Mouse (Mus musculus) kidney, embryonic 16.5 days (tissue): ENCODE measurements around the gene Rps3a1. TPM values are rescaled to one million over a fixed set of nuclear protein-coding genes. Genes with fewer than 3 reads are reported as not detected.

ENCODE experiments used
- ATAC-seq: fragments of 200-750 bp; cut with Nextera tagmentation; 2 replicates; pipeline ENCODE4 v1.8.0; 2017; ENCODE audit warnings: moderate TSS enrichment; ENCODE audit not compliant: low FRiP score, low TSS enrichment
- H3K27ac ChIP-seq: fragments of 300-500 bp; sonication (generic); 2 replicates; pipeline ENCODE4 v1.5.1; 2014; ENCODE audit warnings: low read length
- H3K27me3 ChIP-seq: fragments of 300-500 bp; sonication (generic); 2 replicates; pipeline ENCODE4 v1.6.1; 2014; ENCODE audit warnings: low read length, control low read depth, mixed read lengths; ENCODE audit not compliant: insufficient read depth
- H3K36me3 ChIP-seq: fragments of 300-500 bp; sonication (generic); 2 replicates; pipeline ENCODE4 v1.6.1; 2014; ENCODE audit warnings: low read length, control low read depth, mixed read lengths; ENCODE audit not compliant: insufficient read depth
- H3K4me1 ChIP-seq: fragments of 300-500 bp; sonication (generic); 2 replicates; pipeline ENCODE4 v1.6.1; 2014; ENCODE audit warnings: low read length, control low read depth, mixed read lengths; ENCODE audit not compliant: insufficient read depth
- H3K4me2 ChIP-seq: fragments of 300-500 bp; sonication (generic); replicated peaks from 2 replicates; pipeline ENCODE4 v1.6.1; 2014; ENCODE audit warnings: low read depth, low read length
- H3K4me3 ChIP-seq: fragments of 300-500 bp; sonication (generic); 2 replicates; pipeline ENCODE4 v1.5.1; 2014; ENCODE audit warnings: mild to moderate bottlenecking, low read length
- H3K9ac ChIP-seq: fragments of 300-500 bp; sonication (generic); replicated peaks from 2 replicates; pipeline ENCODE4 v1.6.1; 2014; ENCODE audit warnings: low read length
- H3K9me3 ChIP-seq: fragments of 300-500 bp; sonication (generic); 2 replicates; pipeline ENCODE4 v1.6.1; 2016; ENCODE audit warnings: low read length, control low read depth
- WGBS: fragments of 180-500 bp; shearing (Covaris S2); extraction: QIAGEN DNeasy Blood & Tissue Kit; methylation state at CpG from one replicate; pipeline ENCODE4 v1.1.7; 2014; 5-methylcytosine and 5-hydroxymethylcytosine counted together
- polyA plus RNA-seq: library from polyadenylated mRNA; unstranded; fragments of >200 nt; fragmentation: Nextera tagmentation; extraction: Ambion mirVana; gene quantifications from 2 replicates; pipeline ENCODE4 v1.2.1, GENCODE M21; 2015

Gene Rps3a1
- polyA plus RNA-seq = 1,116 and 1,127 TPM in 2 replicates

DNA sequence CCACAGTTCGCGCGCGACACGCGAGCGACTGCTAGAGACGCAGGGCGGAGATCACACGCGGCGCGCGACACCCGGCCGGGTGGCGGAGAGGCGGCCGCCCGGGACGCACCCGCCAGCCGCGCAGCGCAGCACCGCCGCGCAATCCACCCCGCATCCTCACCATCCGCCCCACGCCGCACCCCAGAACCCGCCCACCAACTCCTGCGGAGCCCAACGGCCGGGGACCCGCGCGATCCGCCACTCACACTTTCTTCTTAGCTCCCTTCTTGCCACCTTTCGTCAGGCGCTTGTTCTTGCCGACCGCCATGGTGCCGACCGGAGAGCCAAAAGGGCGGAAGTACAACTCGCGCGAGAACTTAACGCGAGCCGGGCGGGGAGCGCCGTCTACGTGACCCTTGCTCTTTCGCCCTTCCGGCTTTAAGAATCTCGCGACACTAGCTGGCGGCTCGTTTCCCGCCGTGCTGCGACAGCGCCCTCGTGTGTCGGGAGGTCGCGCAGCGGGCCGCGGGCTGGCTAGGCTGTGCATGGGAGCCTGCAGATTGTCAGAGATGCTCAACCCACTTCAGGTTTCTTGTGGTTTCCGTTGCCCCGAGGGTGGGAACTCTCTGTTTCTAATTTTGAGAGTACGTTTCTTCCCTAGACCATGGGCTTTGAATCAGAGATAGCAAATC is at the start of gene Rps3a1:
TSS of gene Rps3a1 (minus strand) at position 440 of the 671 bp plus-strand sequence.
- H3K9me3 ChIP-seq = no peaks in the 10 kb centered on the region
- peaks cover 14% of the 10 kb centered on the region for H3K4me1 ChIP-seq
- H3K4me2 ChIP-seq = peak within 1 kb of the TSS; percentile 62
- peak; percentile 96 for ATAC-seq
- 0% methylated on average over 68 of the region's 77 CpGs for WGBS
- H3K36me3 ChIP-seq = peaks cover 37% of the 10 kb centered on the region
- H3K27ac ChIP-seq = peak within 1 kb of the TSS; percentile 85
- H3K27me3 ChIP-seq = no peaks in the 10 kb centered on the region
- H3K9ac ChIP-seq = peak within 1 kb of the TSS; percentile 95
- H3K4me3 ChIP-seq = peak within 1 kb of the TSS; percentile 100

DNA sequence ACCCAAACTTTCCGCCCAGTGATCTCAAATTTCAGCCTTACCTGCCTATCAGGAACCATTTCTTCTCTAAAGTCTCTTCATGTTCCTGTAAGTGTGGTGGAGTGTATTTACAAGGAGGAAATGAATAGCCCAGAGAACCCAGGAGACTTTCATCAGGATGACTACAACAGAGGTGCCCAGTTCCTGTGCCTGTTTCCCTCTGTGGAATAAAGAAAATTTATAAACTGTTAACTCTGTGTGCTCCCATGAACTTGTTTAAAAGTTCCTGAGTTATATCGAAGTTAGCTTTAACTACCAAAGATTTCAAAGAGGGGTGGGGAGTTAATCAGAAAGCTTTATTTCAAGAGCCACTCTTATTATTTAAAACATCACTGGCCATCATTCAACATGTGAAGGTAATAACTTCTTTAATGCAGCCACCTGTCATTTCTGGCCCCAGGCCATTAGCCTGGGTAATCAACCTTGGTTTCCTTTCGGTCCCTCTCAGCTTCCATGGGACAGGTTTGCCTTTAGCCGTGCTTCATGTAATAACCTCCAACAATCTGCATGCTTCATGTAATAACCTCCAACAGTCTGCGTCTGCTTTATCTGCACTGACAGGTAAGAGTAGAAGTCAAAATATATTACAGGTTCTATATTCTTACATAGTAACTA is 45.4 kb upstream of the Rps3a1 start:
- no peak overlapping the region for H3K27ac ChIP-seq
- no peaks in the 10 kb centered on the region for H3K27me3 ChIP-seq
- no peaks in the 10 kb centered on the region for H3K9me3 ChIP-seq
- no peaks in the 10 kb centered on the region for H3K36me3 ChIP-seq
- H3K4me3 ChIP-seq = no peak overlapping the region
- 36% methylated on average over 5 of the region's 5 CpGs for WGBS
- H3K4me2 ChIP-seq = no peak overlapping the region
- no peak for ATAC-seq
- H3K9ac ChIP-seq = no peak overlapping the region
- H3K4me1 ChIP-seq = peaks cover 14% of the 10 kb centered on the region

DNA sequence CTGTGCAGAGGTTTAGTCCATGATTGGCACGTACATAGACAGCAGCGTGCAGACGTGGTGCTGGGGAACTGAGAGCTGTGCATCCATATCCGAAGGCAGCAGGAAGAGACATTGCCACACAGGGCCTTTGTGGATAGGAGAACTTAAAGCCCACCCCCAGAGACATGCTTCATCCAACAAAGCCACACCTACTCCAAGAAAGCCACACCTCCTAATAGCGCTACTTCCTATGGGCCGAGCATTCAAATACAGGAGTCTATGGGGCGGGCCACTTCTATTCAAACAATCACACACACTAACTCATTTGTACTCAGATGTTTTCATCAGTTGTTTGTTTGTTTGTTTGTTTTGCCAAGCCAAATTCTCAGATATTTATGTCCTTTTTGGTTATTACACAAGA is 42.0 kb upstream of the Rps3a1 start:
- Histone ChIP-seq H3K9me3 (no peaks in the 10 kb centered on the region), H3K4me1 (peaks cover 17% of the 10 kb centered on the region), H3K27ac (no peak overlapping the region), H3K9ac (no peak overlapping the region), H3K36me3 (no peaks in the 10 kb centered on the region), H3K4me3 (no peak overlapping the region), H3K27me3 (no peaks in the 10 kb centered on the region), H3K4me2 (no peak overlapping the region)
- 91% methylated on average over 7 of the region's 7 CpGs for WGBS
- no peak for ATAC-seq

DNA sequence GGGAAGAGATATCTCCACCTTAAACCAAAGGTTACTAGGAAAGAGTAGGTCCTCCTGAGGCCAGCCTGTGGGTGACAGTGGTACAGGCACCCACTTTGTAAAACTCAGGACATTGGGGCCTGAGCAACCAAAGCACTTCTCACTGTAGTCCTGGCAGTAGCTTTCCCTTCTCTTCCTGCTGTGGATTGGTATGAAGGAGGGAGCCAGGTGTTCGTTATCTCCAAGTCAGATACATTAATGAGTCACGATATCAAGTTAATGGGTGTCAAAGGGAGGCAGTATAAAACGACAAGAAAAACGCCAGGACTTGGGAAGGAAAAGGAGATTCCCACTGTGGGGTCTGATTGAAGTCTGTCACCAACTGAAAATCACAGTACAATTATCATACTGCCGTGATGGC is 38.6 kb upstream of the Rps3a1 start:
- H3K4me1 ChIP-seq = peaks cover 5% of the 10 kb centered on the region
- peak; percentile 19; the same call in 1 of the 2 replicates for ATAC-seq
- no peak overlapping the region for H3K27ac ChIP-seq
- no peak overlapping the region for H3K4me2 ChIP-seq
- H3K27me3 ChIP-seq = no peaks in the 10 kb centered on the region
- H3K4me3 ChIP-seq = no peak overlapping the region
- no peak overlapping the region for H3K9ac ChIP-seq
- H3K9me3 ChIP-seq = no peaks in the 10 kb centered on the region
- 23% methylated on average over 5 of the region's 5 CpGs for WGBS
- no peaks in the 10 kb centered on the region for H3K36me3 ChIP-seq

- Histone ChIP-seq H3K27ac (no peak overlapping the region), H3K27me3 (no peaks in the 10 kb centered on the region), H3K4me2 (no peak overlapping the region), H3K4me3 (no peak overlapping the region), H3K4me1 (peaks cover 8% of the 10 kb centered on the region), H3K9ac (no peak overlapping the region), H3K36me3 (no peaks in the 10 kb centered on the region), H3K9me3 (no peaks in the 10 kb centered on the region)
- 94% methylated on average over 7 of the region's 7 CpGs for WGBS
- no peak for ATAC-seq
Observed at GRCm38 (mm10) chr3:86179714-86180113, 37.2 kb upstream of the Rps3a1 start.

DNA sequence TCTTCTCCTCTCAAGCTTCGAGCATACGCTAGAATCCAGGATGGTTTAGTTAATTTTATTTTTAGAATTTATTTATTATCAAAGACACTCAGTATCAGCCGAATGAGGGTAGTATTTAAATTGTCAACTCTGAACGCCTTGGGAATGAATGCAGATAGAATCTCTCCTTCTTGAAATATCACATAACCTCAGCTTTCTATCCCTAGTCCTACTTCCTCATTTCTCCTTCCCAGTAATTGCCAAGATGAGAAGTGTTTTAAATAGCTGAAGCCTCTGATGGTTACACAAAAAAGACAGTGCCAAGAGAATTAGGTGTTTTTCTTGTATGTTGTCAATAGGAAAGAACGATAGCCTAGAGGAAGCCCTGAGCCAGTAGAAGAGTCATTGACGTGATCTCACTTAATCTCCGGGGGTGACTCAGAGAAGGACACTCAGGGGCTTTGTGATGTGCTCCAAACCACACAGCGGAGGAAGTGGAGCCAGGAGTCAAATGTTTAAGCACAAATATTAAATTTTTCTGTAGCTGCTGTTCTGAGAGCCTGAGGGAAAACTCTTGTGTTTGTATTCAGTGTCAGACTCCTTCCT is 26.4 kb upstream of the Rps3a1 start:
- H3K36me3 ChIP-seq = no peaks in the 10 kb centered on the region
- ATAC-seq = no peak
- H3K4me3 ChIP-seq = no peak overlapping the region
- no peak overlapping the region for H3K27ac ChIP-seq
- 76% methylated on average over 8 of the region's 8 CpGs for WGBS
- H3K4me1 ChIP-seq = no peaks in the 10 kb centered on the region
- no peak overlapping the region for H3K9ac ChIP-seq
- H3K4me2 ChIP-seq = no peak overlapping the region
- H3K9me3 ChIP-seq = no peaks in the 10 kb centered on the region
- no peaks in the 10 kb centered on the region for H3K27me3 ChIP-seq

DNA sequence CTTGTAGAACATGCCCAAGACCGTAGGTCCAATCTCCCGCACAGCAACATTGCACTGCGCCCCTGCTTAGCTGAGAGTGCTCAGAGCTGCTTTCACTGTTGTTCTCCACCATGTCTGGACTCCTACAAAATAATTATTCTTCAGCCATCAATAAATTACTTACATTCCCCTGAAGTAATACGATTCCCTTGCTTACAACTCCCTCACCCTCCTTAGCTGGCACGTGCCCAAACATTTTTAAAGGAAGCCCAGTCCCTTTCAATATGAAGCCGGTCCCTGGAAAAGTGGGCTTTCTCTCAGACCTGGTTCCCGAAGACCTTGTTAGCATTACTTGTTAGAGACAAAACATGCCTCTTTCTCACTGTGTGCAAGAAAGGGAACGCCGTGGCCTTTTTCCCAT is 7.0 kb upstream of the Rps3a1 start:
- Histone ChIP-seq H3K9me3 (no peaks in the 10 kb centered on the region), H3K4me2 (no peak overlapping the region), H3K27ac (no peak overlapping the region), H3K4me1 (peaks cover 6% of the 10 kb centered on the region; the same call in 1 of the 2 replicates), H3K4me3 (no peak overlapping the region), H3K36me3 (no peaks in the 10 kb centered on the region), H3K27me3 (no peaks in the 10 kb centered on the region), H3K9ac (no peak overlapping the region)
- ATAC-seq = 0 out of 2 replicates have a peak, but pooled peaks have one; percentile 15
- 50% methylated on average over 9 of the region's 9 CpGs for WGBS

DNA sequence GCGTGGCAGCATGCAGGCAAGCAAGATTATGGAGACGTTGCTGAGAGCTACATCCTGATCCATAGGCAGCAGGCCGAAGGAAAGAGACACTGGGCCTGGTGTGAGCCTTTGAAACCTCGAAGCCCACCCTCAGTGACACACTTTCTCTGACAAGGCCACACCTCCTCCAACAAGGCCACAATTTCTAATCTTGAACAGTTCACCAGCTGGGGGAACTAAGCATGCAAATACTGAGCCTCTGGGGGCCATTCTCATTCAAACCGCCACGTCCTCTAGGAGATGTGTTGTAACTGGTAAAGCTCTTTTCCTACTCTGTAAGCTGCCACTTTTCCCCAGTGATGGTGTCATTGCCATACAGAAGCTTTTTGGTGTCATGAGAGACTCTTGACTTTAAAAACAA is 6.6 kb upstream of the Rps3a1 start:
- H3K4me2 ChIP-seq = no peak overlapping the region
- no peaks in the 10 kb centered on the region for H3K36me3 ChIP-seq
- no peak for ATAC-seq
- H3K9me3 ChIP-seq = no peaks in the 10 kb centered on the region
- H3K9ac ChIP-seq = no peak overlapping the region
- no peaks in the 10 kb centered on the region for H3K27me3 ChIP-seq
- no peak overlapping the region for H3K27ac ChIP-seq
- no peak overlapping the region for H3K4me3 ChIP-seq
- WGBS = 89% methylated on average over 6 of the region's 6 CpGs
- H3K4me1 ChIP-seq = peaks cover 6% of the 10 kb centered on the region; the same call in 1 of the 2 replicates

DNA sequence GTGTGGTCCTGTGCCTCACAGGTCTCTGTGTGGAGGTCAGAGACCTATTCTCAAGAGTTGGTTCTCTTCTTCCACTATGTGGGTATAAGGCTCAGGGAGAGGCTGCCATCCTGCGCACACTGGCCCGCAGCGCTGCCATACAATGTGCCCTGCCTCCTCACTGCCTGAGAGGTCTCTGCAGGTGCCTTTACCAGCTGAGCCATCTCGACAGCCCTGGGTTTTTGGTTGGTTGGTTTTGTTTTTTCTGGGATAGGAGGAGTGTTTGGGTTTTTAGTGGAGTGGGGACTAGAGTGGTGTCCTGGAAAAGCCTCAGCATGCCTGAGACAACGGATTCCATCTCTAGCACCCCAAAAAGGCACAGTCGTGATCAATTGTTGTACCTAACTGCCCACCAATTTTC is 841 bp upstream of the Rps3a1 start:
- H3K27me3 ChIP-seq = no peaks in the 10 kb centered on the region
- WGBS = 68% methylated on average over 6 of the region's 6 CpGs
- H3K36me3 ChIP-seq = peaks cover 27% of the 10 kb centered on the region
- H3K27ac ChIP-seq = no peak overlapping the region
- H3K4me3 ChIP-seq = no peak overlapping the region
- H3K9me3 ChIP-seq = no peaks in the 10 kb centered on the region
- H3K4me1 ChIP-seq = peaks cover 14% of the 10 kb centered on the region
- peak; percentile 10 for ATAC-seq
- 0 out of 2 replicates have a peak overlapping the region, but pooled peaks have one; percentile 50 for H3K4me2 ChIP-seq
- H3K9ac ChIP-seq = 0 out of 2 replicates have a peak overlapping the region, but pooled peaks have one; percentile 17

DNA sequence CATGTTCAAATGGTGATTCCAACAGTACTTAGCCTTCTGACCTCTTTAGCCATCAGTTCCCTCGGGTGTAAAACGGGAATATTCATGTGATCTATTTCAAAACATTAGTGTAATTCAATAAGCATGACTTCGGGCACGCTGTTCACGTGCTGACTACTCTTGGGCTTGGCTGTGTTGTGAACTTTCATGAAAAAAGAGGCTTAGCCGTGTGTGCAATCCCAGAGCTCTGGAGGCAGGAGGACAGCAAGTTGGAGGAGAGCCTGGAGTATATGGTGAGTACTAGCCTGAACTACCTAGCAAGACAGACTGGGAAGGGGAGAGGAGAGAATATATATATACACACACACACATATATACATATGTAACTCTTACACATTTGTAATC is 424 bp upstream of the Rps3a1 start:
- Histone ChIP-seq H3K9me3 (no peaks in the 10 kb centered on the region), H3K27me3 (no peaks in the 10 kb centered on the region), H3K36me3 (peaks cover 31% of the 10 kb centered on the region), H3K4me3 (peak overlapping the region; percentile 100), H3K4me1 (peaks cover 14% of the 10 kb centered on the region), H3K4me2 (peak overlapping the region; percentile 50), H3K27ac (no peak overlapping the region), H3K9ac (peak overlapping the region; percentile 59; the same call in 1 of the 2 replicates)
- ATAC-seq = peak; percentile 39
- WGBS = 15% methylated on average over 6 of the region's 6 CpGs
